22 mouse cellular contexts compared by ENCODE assay signal in the genomic region with DNA sequence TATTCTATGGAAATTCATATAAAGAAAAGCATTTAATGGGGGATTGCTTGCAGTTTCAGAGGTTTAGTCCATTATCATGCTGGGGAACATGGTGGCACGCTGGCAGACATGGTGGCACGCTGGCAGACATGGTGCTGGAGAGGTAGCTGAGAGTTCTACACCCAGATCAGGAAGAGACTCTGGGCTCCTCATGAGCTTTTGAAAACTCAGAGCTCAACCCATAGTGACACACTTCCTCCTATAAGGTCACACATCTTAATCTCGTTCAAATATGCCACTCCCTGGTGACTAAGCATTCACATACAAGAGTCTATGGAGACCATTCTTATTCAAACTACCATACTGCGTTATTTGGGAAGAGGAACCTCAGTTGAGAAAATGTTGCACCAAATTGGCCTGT. TPM values are rescaled to one million over a fixed set of nuclear protein-coding genes. Genes with fewer than 3 reads are reported as not detected.
A peak's percentile ranks its signal among the peaks of the same experiment; 100 is the strongest.
DNase-seq lines count a peak whose midpoint lies in the region; ATAC-seq lines count a peak whose summit lies in the region.
"Had no signal": no experiment of that assay in that cellular context is flagged by ENCODE, and none has a peak within 500 bp of the region (broad histone marks: within the 10 kb centered on the region; RNA-seq: fewer than 3 reads in every experiment).

No protein-coding gene starts in this region.

- no peak overlapping the region for H3K27ac ChIP-seq in heart, embryonic 12.5 days (ENCODE audit: poor library complexity, severe bottlenecking)
- peak overlapping the region; percentile 95 for H3K27ac ChIP-seq in liver, embryonic 15.5 days (replicated peaks)
- H3K27ac ChIP-seq in stomach, embryonic 16.5 days (ENCODE audit: low read length) = no peak overlapping the region
- H3K27ac ChIP-seq in forebrain, embryonic 16.5 days (ENCODE audit: low read length) = no peak overlapping the region
- H3K27ac ChIP-seq: forebrain, embryonic 13.5 days; kidney, postnatal 0 days; limb, embryonic 12.5 days had no signal

- ATAC-seq in heart, embryonic 12.5 days (ENCODE audit: insufficient number of reproducible peaks, low FRiP score) = 0 out of 2 replicates have a peak, but pooled peaks have one; percentile 61
- ATAC-seq in erythroblast, adult 5-6 weeks (replicated peaks; ENCODE audit: low FRiP score, poor library complexity, severe bottlenecking) = 0 out of 2 replicates have a peak, but pooled peaks have one; percentile 44
- ATAC-seq in liver, embryonic 15.5 days (ENCODE audit: insufficient read depth) = peak; percentile 30; the same call in 1 of the 2 replicates
- peak; percentile 73; the same call in 1 of the 2 replicates for ATAC-seq in stomach, embryonic 16.5 days (ENCODE audit: insufficient read depth, low FRiP score)
- no peak for ATAC-seq in forebrain, embryonic 16.5 days
- ATAC-seq: forebrain, embryonic 13.5 days had no signal

- peaks cover 12% of the 10 kb centered on the region; the same call in 1 of the 2 replicates for H3K4me1 ChIP-seq in heart, embryonic 12.5 days (replicated peaks)
- peaks cover 59% of the 10 kb centered on the region for H3K4me1 ChIP-seq in liver, embryonic 15.5 days (replicated peaks)
- no peaks in the 10 kb centered on the region; the same call in 1 of the 2 replicates for H3K4me1 ChIP-seq in stomach, embryonic 16.5 days (ENCODE audit: control insufficient read depth, insufficient read depth, low read length)
- H3K4me1 ChIP-seq in forebrain, embryonic 16.5 days (replicated peaks; ENCODE audit: control insufficient read depth, insufficient read depth, low read length) = no peaks in the 10 kb centered on the region
- H3K4me1 ChIP-seq: forebrain, embryonic 13.5 days; limb, embryonic 12.5 days had no signal

- no peak overlapping the region for H3K4me3 ChIP-seq in heart, embryonic 12.5 days
- no peak overlapping the region for H3K4me3 ChIP-seq in liver, embryonic 15.5 days (replicated peaks)
- H3K4me3 ChIP-seq in stomach, embryonic 16.5 days (replicated peaks; ENCODE audit: low read length) = no peak overlapping the region
- H3K4me3 ChIP-seq in forebrain, embryonic 16.5 days (replicated peaks; ENCODE audit: low read length) = no peak overlapping the region
- H3K4me3 ChIP-seq: forebrain, embryonic 13.5 days; limb, embryonic 12.5 days had no signal

- H3K36me3 ChIP-seq in heart, embryonic 12.5 days = no peaks in the 10 kb centered on the region
- no peaks in the 10 kb centered on the region for H3K36me3 ChIP-seq in liver, embryonic 15.5 days (replicated peaks)
- H3K36me3 ChIP-seq in stomach, embryonic 16.5 days (ENCODE audit: control insufficient read depth, insufficient read depth, low read length) = no peaks in the 10 kb centered on the region
- no peaks in the 10 kb centered on the region for H3K36me3 ChIP-seq in forebrain, embryonic 16.5 days (ENCODE audit: control insufficient read depth, insufficient read depth)
- H3K36me3 ChIP-seq: limb, embryonic 12.5 days had no signal

- H3K27me3 ChIP-seq in heart, embryonic 12.5 days (replicated peaks) = no peaks in the 10 kb centered on the region
- H3K27me3 ChIP-seq in liver, embryonic 15.5 days = no peaks in the 10 kb centered on the region
- no peaks in the 10 kb centered on the region for H3K27me3 ChIP-seq in stomach, embryonic 16.5 days (ENCODE audit: control insufficient read depth, insufficient read depth, low read length)
- no peaks in the 10 kb centered on the region for H3K27me3 ChIP-seq in forebrain, embryonic 16.5 days (replicated peaks; ENCODE audit: control insufficient read depth, insufficient read depth, low read length)
- H3K27me3 ChIP-seq: forebrain, embryonic 13.5 days; limb, embryonic 12.5 days had no signal

- DNase-seq in heart, postnatal 14 days = no peak
- DNase-seq in layer of hippocampus, postnatal 10 days (ENCODE audit: low spot score in 2 of 2) = no peak
- no peak for DNase-seq in layer of hippocampus, adult 18-20 months (ENCODE audit: low spot score in 2 of 2)
- DNase-seq: adrenal gland, postnatal 36 days; cerebellum, adult 11-12 months; gastrocnemius, postnatal 36 days; layer of hippocampus, postnatal 36 days; lung, postnatal 4 days; midbrain, embryonic 14.5 days had no signal

- H3K9ac ChIP-seq in heart, embryonic 12.5 days = no peak overlapping the region
- no peak overlapping the region for H3K9ac ChIP-seq in liver, embryonic 15.5 days
- no peak overlapping the region for H3K9ac ChIP-seq in stomach, embryonic 16.5 days (ENCODE audit: low read length)
- no peak overlapping the region for H3K9ac ChIP-seq in forebrain, embryonic 16.5 days (replicated peaks; ENCODE audit: low read depth, low read length)
- H3K9ac ChIP-seq: forebrain, embryonic 13.5 days; limb, embryonic 12.5 days had no signal

- H3K4me2 ChIP-seq in heart, embryonic 12.5 days = no peak overlapping the region
- H3K4me2 ChIP-seq in liver, embryonic 15.5 days = peak overlapping the region; percentile 40
- no peak overlapping the region for H3K4me2 ChIP-seq in stomach, embryonic 16.5 days (ENCODE audit: low read depth, low read length)
- no peak overlapping the region for H3K4me2 ChIP-seq in forebrain, embryonic 16.5 days (ENCODE audit: low read length)
- H3K4me2 ChIP-seq: forebrain, embryonic 13.5 days; limb, embryonic 12.5 days had no signal

- H3K9me3 ChIP-seq in heart, embryonic 12.5 days (replicated peaks) = no peaks in the 10 kb centered on the region
- no peaks in the 10 kb centered on the region for H3K9me3 ChIP-seq in liver, embryonic 15.5 days (replicated peaks)
- no peaks in the 10 kb centered on the region for H3K9me3 ChIP-seq in stomach, embryonic 16.5 days (replicated peaks; ENCODE audit: control insufficient read depth, low read length)
- H3K9me3 ChIP-seq in forebrain, embryonic 16.5 days (ENCODE audit: control insufficient read depth, low read length) = no peaks in the 10 kb centered on the region
- H3K9me3 ChIP-seq: forebrain, embryonic 13.5 days; limb, embryonic 12.5 days had no signal

- WGBS in heart, embryonic 12.5 days = 86% methylated on average over 4 of the region's 4 CpGs
- WGBS in liver, embryonic 15.5 days (ENCODE audit: insufficient replicate concordance) = 53% methylated on average over 4 of the region's 4 CpGs
- WGBS in stomach, embryonic 16.5 days = 78% methylated on average over 4 of the region's 4 CpGs
- WGBS in forebrain, embryonic 16.5 days = 94% methylated on average over 4 of the region's 4 CpGs

- intact Hi-C loops in heart, postnatal 14 days (cut with DNase I) = no loop called here

RNA-seq across cellular contexts. Expression of a gene that starts 8.7 kb away (rescaled TPM):
- polyA plus RNA-seq in heart, embryonic 12.5 days (2016; fragmentation: Nextera tagmentation; extraction: Ambion mirVana) = 0.29 TPM in 1 of 2 replicates, not detected in the other
- total RNA-seq in heart, postnatal 14 days (2021) = 1 to 10 TPM in 1 of 2 experiments, under 1 TPM in 1; 0.43 to 1.1 TPM
- 8.1 and 47.2 TPM in 2 replicates for total RNA-seq in erythroblast, adult 5-6 weeks (2015; ENCODE audit: low replicate concordance)
- total RNA-seq in erythroblast, adult 5-6 weeks (2017; ENCODE audit: low replicate concordance) = 9.5 and 15.7 TPM in 2 replicates
- polyA plus RNA-seq in liver, embryonic 15.5 days (2015; fragmentation: Nextera tagmentation; extraction: Ambion mirVana) = 3.3 and 5.1 TPM in 2 replicates
- 1.9 and 2.9 TPM in 2 replicates for polyA plus RNA-seq in stomach, embryonic 16.5 days (2015; fragmentation: Nextera tagmentation; extraction: Ambion mirVana)
- total RNA-seq in layer of hippocampus, postnatal 10 days (2021) = under 1 TPM; 0.31 to 0.34 TPM
- total RNA-seq in layer of hippocampus, adult 18-20 months (2021) = under 1 TPM; 0.30 to 0.66 TPM
- polyA plus RNA-seq in forebrain, embryonic 16.5 days (2015; fragmentation: Nextera tagmentation; extraction: Ambion mirVana) = 0.22 and 0.77 TPM in 2 replicates
- total RNA-seq: ES-E14 had no signal
- polyA plus RNA-seq: C2C12; forebrain, embryonic 13.5 days had no signal

RNA-seq across cellular contexts. Expression of a gene that starts 14.2 kb away (rescaled TPM):
- 0.19 TPM in 1 of 2 replicates, not detected in the other for polyA plus RNA-seq in heart, embryonic 12.5 days (2016; fragmentation: Nextera tagmentation; extraction: Ambion mirVana)
- total RNA-seq in heart, postnatal 14 days (2021) = not detected
- total RNA-seq in erythroblast, adult 5-6 weeks (2015; ENCODE audit: low replicate concordance) = 2.1 TPM in 1 of 2 replicates, not detected in the other
- total RNA-seq in erythroblast, adult 5-6 weeks (2017; ENCODE audit: low replicate concordance) = not detected in 2 replicates
- polyA plus RNA-seq in liver, embryonic 15.5 days (2015; fragmentation: Nextera tagmentation; extraction: Ambion mirVana) = 0.12 and 0.39 TPM in 2 replicates
- 117 and 170 TPM in 2 replicates for polyA plus RNA-seq in stomach, embryonic 16.5 days (2015; fragmentation: Nextera tagmentation; extraction: Ambion mirVana)
- 1 to 10 TPM in 1 of 2 experiments, under 1 TPM in 1; 0.91 to 1.2 TPM for total RNA-seq in layer of hippocampus, postnatal 10 days (2021)
- 1 to 10 TPM; 2.4 to 3.7 TPM for total RNA-seq in layer of hippocampus, adult 18-20 months (2021)
- 0.50 TPM in 1 of 2 replicates, not detected in the other for polyA plus RNA-seq in forebrain, embryonic 16.5 days (2015; fragmentation: Nextera tagmentation; extraction: Ambion mirVana)
- total RNA-seq: adrenal gland, postnatal 36 days; ES-E14; gastrocnemius, postnatal 36 days had no signal
- polyA plus RNA-seq: C2C12; forebrain, embryonic 13.5 days; limb, embryonic 12.5 days; midbrain, embryonic 14.5 days had no signal

RNA-seq across cellular contexts. Expression of a gene that starts 18.1 kb away (rescaled TPM):
- polyA plus RNA-seq in heart, embryonic 12.5 days (2016; fragmentation: Nextera tagmentation; extraction: Ambion mirVana) = not detected in 2 replicates
- not detected for total RNA-seq in heart, postnatal 14 days (2021)
- total RNA-seq in erythroblast, adult 5-6 weeks (2015; ENCODE audit: low replicate concordance) = not detected in 2 replicates
- total RNA-seq in erythroblast, adult 5-6 weeks (2017; ENCODE audit: low replicate concordance) = not detected in 2 replicates
- not detected in 2 replicates for polyA plus RNA-seq in liver, embryonic 15.5 days (2015; fragmentation: Nextera tagmentation; extraction: Ambion mirVana)
- polyA plus RNA-seq in stomach, embryonic 16.5 days (2015; fragmentation: Nextera tagmentation; extraction: Ambion mirVana) = not detected in 2 replicates
- total RNA-seq in layer of hippocampus, postnatal 10 days (2021) = not detected
- total RNA-seq in layer of hippocampus, adult 18-20 months (2021) = not detected
- not detected in 2 replicates for polyA plus RNA-seq in forebrain, embryonic 16.5 days (2015; fragmentation: Nextera tagmentation; extraction: Ambion mirVana)
- total RNA-seq: adrenal gland, postnatal 36 days; ES-E14; gastrocnemius, postnatal 36 days; layer of hippocampus, postnatal 36 days had no signal
- polyA plus RNA-seq: C2C12; embryonic facial prominence, embryonic 14.5 days; forebrain, embryonic 13.5 days; heart, postnatal 0 days; limb, embryonic 12.5 days; midbrain, embryonic 14.5 days; neural tube, embryonic 11.5 days had no signal

RNA-seq across cellular contexts. Expression of a gene that starts 29.7 kb away (rescaled TPM):
- polyA plus RNA-seq in heart, embryonic 12.5 days (2016; fragmentation: Nextera tagmentation; extraction: Ambion mirVana) = not detected in 2 replicates
- not detected for total RNA-seq in heart, postnatal 14 days (2021)
- not detected in 2 replicates for total RNA-seq in erythroblast, adult 5-6 weeks (2015; ENCODE audit: low replicate concordance)
- total RNA-seq in erythroblast, adult 5-6 weeks (2017; ENCODE audit: low replicate concordance) = 1.3 TPM in 1 of 2 replicates, not detected in the other
- polyA plus RNA-seq in liver, embryonic 15.5 days (2015; fragmentation: Nextera tagmentation; extraction: Ambion mirVana) = not detected in 2 replicates
- polyA plus RNA-seq in stomach, embryonic 16.5 days (2015; fragmentation: Nextera tagmentation; extraction: Ambion mirVana) = not detected in 2 replicates
- total RNA-seq in layer of hippocampus, postnatal 10 days (2021) = not detected
- under 1 TPM in 1 of 2 experiments, not detected in 1; 0.46 TPM for total RNA-seq in layer of hippocampus, adult 18-20 months (2021)
- polyA plus RNA-seq in forebrain, embryonic 16.5 days (2015; fragmentation: Nextera tagmentation; extraction: Ambion mirVana) = not detected in 2 replicates
- total RNA-seq: adrenal gland, postnatal 36 days; ES-E14; gastrocnemius, postnatal 36 days; layer of hippocampus, postnatal 36 days had no signal
- polyA plus RNA-seq: C2C12; embryonic facial prominence, embryonic 14.5 days; forebrain, embryonic 13.5 days; heart, postnatal 0 days; kidney, postnatal 0 days; limb, embryonic 12.5 days; midbrain, embryonic 14.5 days; neural tube, embryonic 11.5 days had no signal

RNA-seq across cellular contexts. Expression of a gene that starts 41.4 kb away (rescaled TPM):
- 2.0 and 3.2 TPM in 2 replicates for polyA plus RNA-seq in heart, embryonic 12.5 days (2016; fragmentation: Nextera tagmentation; extraction: Ambion mirVana)
- 1 to 10 TPM; 5.8 to 6.5 TPM for total RNA-seq in heart, postnatal 14 days (2021)
- total RNA-seq in erythroblast, adult 5-6 weeks (2015; ENCODE audit: low replicate concordance) = 1.9 TPM in 1 of 2 replicates, not detected in the other
- total RNA-seq in erythroblast, adult 5-6 weeks (2017; ENCODE audit: low replicate concordance) = 1.3 TPM in 1 of 2 replicates, not detected in the other
- 6.8 and 7.4 TPM in 2 replicates for polyA plus RNA-seq in liver, embryonic 15.5 days (2015; fragmentation: Nextera tagmentation; extraction: Ambion mirVana)
- 39.4 and 41.6 TPM in 2 replicates for polyA plus RNA-seq in stomach, embryonic 16.5 days (2015; fragmentation: Nextera tagmentation; extraction: Ambion mirVana)
- 1 to 10 TPM; 3.0 to 4.1 TPM for total RNA-seq in layer of hippocampus, postnatal 10 days (2021)
- 1 to 10 TPM; 3.3 to 5.5 TPM for total RNA-seq in layer of hippocampus, adult 18-20 months (2021)
- polyA plus RNA-seq in forebrain, embryonic 16.5 days (2015; fragmentation: Nextera tagmentation; extraction: Ambion mirVana) = 2.4 and 3.0 TPM in 2 replicates

Comparison
In these comparisons a context has a peak if more than half of its experiments do, and no peak if none do; other contexts are left out.
1. RNA of a gene that starts 8.7 kb away (total RNA-seq): 8.1 to 47.2 TPM in erythroblast, adult 5-6 weeks; 0.43 to 1.1 TPM in heart, postnatal 14 days, 0.30 to 0.66 TPM in layer of hippocampus, adult 18-20 months and 0.31 to 0.34 TPM in layer of hippocampus, postnatal 10 days; every median in the first group is over 4 times any median in the second.